11 mouse cellular contexts compared by ENCODE assay signal in the genomic region with DNA sequence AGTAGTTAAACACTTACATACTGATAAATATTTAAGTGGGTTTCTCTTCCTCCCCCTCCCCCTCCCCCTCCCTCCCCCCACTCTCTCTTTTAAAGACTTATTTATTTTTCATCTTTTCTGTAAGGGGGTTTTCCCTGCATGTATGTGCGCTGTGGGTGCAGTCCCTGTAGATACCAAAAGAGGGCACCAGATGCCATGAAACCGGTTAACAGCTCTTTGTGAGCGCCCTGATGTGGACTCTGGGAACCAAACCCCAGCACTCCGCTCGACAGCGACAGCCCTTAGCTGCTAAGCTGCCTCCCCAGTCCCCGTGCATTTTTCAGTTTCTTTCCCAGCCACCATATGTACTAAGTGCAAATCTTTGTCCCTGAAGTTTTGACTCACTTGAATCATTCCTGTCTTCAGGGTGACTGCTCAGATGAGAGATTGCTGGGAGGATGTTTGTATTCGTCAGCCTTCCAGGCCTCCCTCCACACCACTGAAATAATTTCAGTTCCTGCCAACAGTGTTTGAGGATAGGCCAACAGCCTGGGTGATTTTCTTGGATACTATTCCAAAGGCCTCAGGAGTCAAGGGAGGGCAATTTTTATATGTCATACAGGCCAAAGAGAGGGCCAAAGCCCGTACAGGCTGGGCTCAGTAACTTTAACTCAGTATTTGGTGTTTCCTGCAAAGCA.
A peak's percentile ranks its signal among the peaks of the same experiment; 100 is the strongest.
DNase-seq lines count a peak whose midpoint lies in the region; ATAC-seq and TF ChIP-seq lines count a peak whose summit lies in the region.
"Had no signal": no experiment of that assay in that cellular context is flagged by ENCODE, and none has a peak within 500 bp of the region (broad histone marks: within the 10 kb centered on the region; RNA-seq: fewer than 3 reads in every experiment).

No protein-coding gene starts in this region.

- H3K36me3 ChIP-seq in ES-Bruce4 (ENCODE audit: control insufficient read depth, insufficient read depth, low read length, poor library complexity, severe bottlenecking) (no peaks in the 10 kb centered on the region), MEL (ENCODE audit: control insufficient read depth in 1 of 2, insufficient read depth in 2 of 2, low read length in 2 of 2) (no peaks in the 10 kb centered on the region)
- H3K36me3 ChIP-seq in lung, embryonic 16.5 days (ENCODE audit: control insufficient read depth, insufficient read depth, low read length): no peaks in the 10 kb centered on the region
- H3K36me3 ChIP-seq: midbrain, embryonic 13.5 days; neural tube, embryonic 13.5 days had no signal

- TF ChIP-seq POLR2A in ES-Bruce4 (IDR thresholded peaks at IDR 0.05; ENCODE audit: insufficient read depth, low read length): no peak
- TF ChIP-seq POLR2A in MEL (IDR thresholded peaks at IDR 0.05; ENCODE audit: control insufficient read depth in 1 of 2, insufficient read depth in 1 of 2, low read depth in 1 of 2, low read length in 2 of 2, poor library complexity in 1 of 2): no peak

- peak; percentile 26 for TF ChIP-seq CTCF in ES-Bruce4 (IDR thresholded peaks at IDR 0.05; ENCODE audit: low read depth, low read length)
- peak in 2 of 3 experiments; percentile 16; a peak in 2 of 6 replicates for TF ChIP-seq CTCF in MEL (IDR thresholded peaks at IDR 0.05 in 2 of 3, conservative IDR thresholded peaks at IDR 0.05 in 1 of 3; ENCODE audit: control insufficient read depth in 1 of 3, insufficient read depth in 1 of 3, low read depth in 2 of 3, low read length in 3 of 3, poor library complexity in 1 of 3, severe bottlenecking in 1 of 3)

- no peak overlapping the region for H3K27ac ChIP-seq in ES-Bruce4 (ENCODE audit: insufficient read depth, low read length)
- no peak overlapping the region for H3K27ac ChIP-seq in MEL (ENCODE audit: control insufficient read depth, low read depth, low read length)
- no peak overlapping the region for H3K27ac ChIP-seq in lung, embryonic 16.5 days (ENCODE audit: low read length)
- H3K27ac ChIP-seq: midbrain, embryonic 13.5 days; neural tube, embryonic 13.5 days had no signal

- H3K4me2 ChIP-seq in lung, embryonic 16.5 days (ENCODE audit: low read depth, low read length): no peak overlapping the region
- H3K4me2 ChIP-seq: liver, embryonic 11.5 days; midbrain, embryonic 13.5 days; neural tube, embryonic 13.5 days had no signal

- no peak overlapping the region for H3K4me3 ChIP-seq in ES-Bruce4 (ENCODE audit: low read depth, low read length)
- H3K4me3 ChIP-seq in MEL (ENCODE audit: control insufficient read depth in 1 of 2, insufficient read depth in 1 of 2, low read depth in 2 of 2, low read length in 2 of 2): no peak overlapping the region
- no peak overlapping the region for H3K4me3 ChIP-seq in lung, embryonic 16.5 days (ENCODE audit: low read length)
- H3K4me3 ChIP-seq: midbrain, embryonic 13.5 days; neural tube, embryonic 13.5 days had no signal

- no peaks in the 10 kb centered on the region for H3K79me2 ChIP-seq in MEL (ENCODE audit: control insufficient read depth, insufficient read depth, low read length, poor library complexity)

- no peaks in the 10 kb centered on the region; the same call in 1 of the 2 replicates for H3K27me3 ChIP-seq in ES-Bruce4 (ENCODE audit: control insufficient read depth, insufficient read depth, low read length, poor library complexity, severe bottlenecking)
- H3K27me3 ChIP-seq in MEL (ENCODE audit: control insufficient read depth in 1 of 2, insufficient read depth in 2 of 2, low read length in 2 of 2): no peaks in the 10 kb centered on the region
- no peaks in the 10 kb centered on the region for H3K27me3 ChIP-seq in lung, embryonic 16.5 days (ENCODE audit: control insufficient read depth, insufficient read depth, low read depth, low read length)
- H3K27me3 ChIP-seq: midbrain, embryonic 13.5 days; neural tube, embryonic 13.5 days had no signal

- no peaks in the 10 kb centered on the region for H3K9me3 ChIP-seq in ES-Bruce4 (replicated peaks; ENCODE audit: control insufficient read depth, insufficient read depth, low read length, poor library complexity, severe bottlenecking)
- H3K9me3 ChIP-seq in MEL (replicated peaks; ENCODE audit: insufficient read depth, low read length): no peaks in the 10 kb centered on the region
- H3K9me3 ChIP-seq in lung, embryonic 16.5 days (ENCODE audit: control insufficient read depth, low read length): no peaks in the 10 kb centered on the region
- H3K9me3 ChIP-seq: midbrain, embryonic 13.5 days; neural tube, embryonic 13.5 days had no signal

- 56% methylated on average over 9 of the region's 9 CpGs for WGBS in lung, embryonic 16.5 days

- ATAC-seq in lung, embryonic 16.5 days (ENCODE audit: low read depth): peak; percentile 92
- ATAC-seq: midbrain, embryonic 13.5 days had no signal

- DNase-seq in kidney, postnatal 10 days: peak; percentile 20
- DNase-seq in kidney, postnatal 25 days: no peak
- DNase-seq in MEL (ENCODE audit: low read depth, low spot score): peak; percentile 3
- DNase-seq in thymus, postnatal 10 days (ENCODE audit: low spot score in 2 of 2): no peak
- DNase-seq in T-cell, adult 2 months (ENCODE audit: low spot score): no peak
- DNase-seq: gastrocnemius, postnatal 10 days had no signal

- H3K4me1 ChIP-seq in ES-Bruce4 (ENCODE audit: control insufficient read depth, insufficient read depth, low read length) (no peaks in the 10 kb centered on the region), MEL (ENCODE audit: control insufficient read depth in 1 of 2, insufficient read depth in 2 of 2, low read length in 2 of 2) (no peaks in the 10 kb centered on the region)
- H3K4me1 ChIP-seq in lung, embryonic 16.5 days (replicated peaks; ENCODE audit: control insufficient read depth, insufficient read depth, low read length): peaks cover 6% of the 10 kb centered on the region; the same call in 1 of the 2 replicates
- H3K4me1 ChIP-seq: midbrain, embryonic 13.5 days; neural tube, embryonic 13.5 days had no signal

- H3K9ac ChIP-seq in ES-Bruce4 (ENCODE audit: low read depth, poor library complexity, severe bottlenecking) (no peak overlapping the region), MEL (ENCODE audit: control insufficient read depth, low read depth, low read length, poor library complexity, severe bottlenecking) (no peak overlapping the region)
- no peak overlapping the region for H3K9ac ChIP-seq in lung, embryonic 16.5 days (ENCODE audit: low read length)
- H3K9ac ChIP-seq: midbrain, embryonic 13.5 days; neural tube, embryonic 13.5 days had no signal

- TF ChIP-seq EP300 in ES-Bruce4 (IDR thresholded peaks at IDR 0.05; ENCODE audit: insufficient read depth, low read depth, low read length) (no peak), MEL (IDR thresholded peaks at IDR 0.05; ENCODE audit: low read depth in 1 of 2, low read length in 2 of 2) (no peak)

- peak; percentile 10 for TF ChIP-seq RAD21 in MEL (IDR thresholded peaks at IDR 0.05; ENCODE audit: low read depth, low read length)

TF ChIP-seq in MEL, 35 proteins besides CTCF, POLR2A, EP300 and RAD21:
- TF ChIP-seq POLR2AphosphoS5 (IDR thresholded peaks at IDR 0.05; ENCODE audit: borderline replicate concordance, low read depth, low read length): no peak
- TF ChIP-seq POLR2AphosphoS2 (IDR thresholded peaks at IDR 0.05; ENCODE audit: low read length): no peak
- TF ChIP-seq MAFK (IDR thresholded peaks at IDR 0.05; ENCODE audit: borderline replicate concordance, low read depth, low read length): no peak
- TF ChIP-seq BHLHE40 (IDR thresholded peaks at IDR 0.05; ENCODE audit: borderline replicate concordance, low read depth, low read length): no peak
- no peak for TF ChIP-seq ETS1 (IDR thresholded peaks at IDR 0.05; ENCODE audit: low read depth, low read length)
- no peak for TF ChIP-seq MEF2A (IDR thresholded peaks at IDR 0.05; ENCODE audit: extremely low read depth, insufficient replicate concordance, low read depth, low read length, poor library complexity, severe bottlenecking)
- no peak for TF ChIP-seq JUND (IDR thresholded peaks at IDR 0.05; ENCODE audit: low read depth, low read length)
- TF ChIP-seq UBTF (IDR thresholded peaks at IDR 0.05; ENCODE audit: borderline replicate concordance, insufficient read depth, low read depth, low read length): no peak
- TF ChIP-seq GATA1 (IDR thresholded peaks at IDR 0.05; ENCODE audit: low read depth, low read length): no peak
- TF ChIP-seq MXI1 (IDR thresholded peaks at IDR 0.05; ENCODE audit: low read depth, low read length): no peak

Comparison
In these comparisons a context has a peak if more than half of its experiments do, and no peak if none do; other contexts are left out.
1. DNase-seq: peak in kidney, postnatal 10 days (single experiment) and MEL (single experiment); none in kidney, postnatal 25 days (0 of 2), thymus, postnatal 10 days (0 of 2) and T-cell, adult 2 months (single experiment).